Mouse (Mus musculus) ovary, postnatal 10 days (tissue): Measurements from ENCODE around the gene Nt5dc3.

Source experiments
- DNase-seq: peaks from one replicate; pipeline ENCODE4 v3.0.0; 2022; ENCODE audit warnings: low spot score

The Nt5dc3 gene

DNA sequence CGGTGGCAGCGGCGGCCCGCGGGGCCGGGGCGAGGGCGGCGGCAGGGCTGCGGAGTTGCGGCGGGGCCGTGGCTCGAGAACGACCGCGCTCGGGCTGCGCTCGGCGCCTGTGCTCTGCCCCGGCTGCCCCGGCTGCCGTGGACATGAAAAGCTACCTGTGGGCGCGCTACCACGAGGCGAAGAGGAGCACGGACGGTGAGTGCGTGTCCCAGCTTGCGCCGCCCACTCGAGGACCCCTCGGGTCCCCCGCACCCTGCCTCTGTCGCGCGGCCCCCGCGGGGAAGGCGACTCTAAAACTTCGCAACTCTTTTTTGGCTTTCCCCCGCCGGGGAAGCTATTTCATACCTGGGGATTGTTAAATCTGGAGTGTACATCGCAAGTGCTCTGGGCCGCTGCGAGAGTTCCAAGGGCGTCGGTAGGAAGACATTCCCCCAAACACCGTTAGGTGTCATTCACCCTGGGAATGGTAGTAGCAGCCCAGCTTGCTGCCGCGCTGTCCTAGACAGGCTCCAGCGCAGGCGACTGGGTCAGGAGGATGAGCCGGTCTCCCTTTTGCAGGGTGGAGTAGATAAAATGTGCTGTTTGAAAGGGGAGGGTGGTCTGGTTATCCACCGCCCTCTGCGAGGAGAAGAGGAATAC, 431 bp downstream of the Nt5dc3 start:
- no peak for DNase-seq

- DNase-seq, result no peak
Measured at GRCm38 (mm10) chr10:86779816-86780500, 1.2 kb downstream of the Nt5dc3 start.

- no peak for DNase-seq
Measured at GRCm38 (mm10) chr10:86781641-86782040, 2.8 kb downstream of the Nt5dc3 start.

GRCm38 (mm10) chr10:86782656-86783055, 3.9 kb downstream of the Nt5dc3 start:
- no peak for DNase-seq

DNA sequence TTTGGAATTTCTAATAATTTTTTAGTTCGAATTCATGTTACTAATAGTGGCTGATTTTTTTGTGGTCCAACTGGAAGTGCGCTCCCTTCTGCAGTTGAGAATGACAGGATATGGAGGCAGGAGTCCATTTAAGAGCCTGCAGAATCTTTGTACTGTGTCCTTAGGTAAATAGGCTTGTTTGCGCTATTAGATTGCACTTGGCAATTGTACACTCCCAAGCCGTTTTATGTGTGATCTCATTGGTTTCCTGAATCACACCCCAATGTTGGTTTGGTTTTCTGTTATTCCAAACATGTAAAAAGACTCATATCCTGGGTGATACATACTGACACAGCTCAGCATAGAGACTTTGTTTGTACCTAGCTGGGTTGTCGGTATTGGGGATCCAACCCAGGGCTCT, 4.8 kb downstream of the Nt5dc3 start:
- DNase-seq, result no peak

DNA sequence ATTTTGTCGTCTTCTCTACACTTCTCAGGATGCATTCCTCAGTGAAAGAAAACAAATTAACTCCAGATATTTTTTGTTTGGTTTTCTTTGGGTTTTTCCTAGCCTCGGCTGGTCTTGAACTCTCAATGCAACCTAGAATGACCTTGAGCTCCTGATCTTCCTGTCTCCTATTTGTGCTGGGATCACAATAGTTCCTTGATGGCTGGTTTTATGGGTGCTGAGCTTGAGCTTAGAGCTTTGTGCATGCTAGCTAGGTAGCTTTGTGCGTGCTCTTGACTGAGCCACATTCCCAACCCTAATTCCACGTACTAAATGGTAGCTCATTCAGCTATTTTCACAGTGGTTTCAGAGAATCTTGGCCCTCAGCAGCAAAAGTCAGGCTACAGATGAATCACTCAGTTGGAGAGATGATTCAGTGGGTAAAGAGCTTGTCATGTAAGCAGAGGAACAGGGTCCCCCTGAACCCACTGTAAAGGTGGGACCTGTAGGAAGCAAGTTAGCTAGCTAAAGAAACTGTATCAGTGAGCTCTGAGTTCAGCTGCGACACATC, 5.4 kb downstream of the Nt5dc3 start:
- no peak for DNase-seq

- DNase-seq, result no peak
Measured at GRCm38 (mm10) chr10:86785396-86785795, 6.6 kb downstream of the Nt5dc3 start.

- DNase-seq, result no peak
Measured at GRCm38 (mm10) chr10:86786083-86786482, 7.3 kb downstream of the Nt5dc3 start.

- no peak for DNase-seq
Measured at GRCm38 (mm10) chr10:86788193-86788592, 9.4 kb downstream of the Nt5dc3 start.

DNA sequence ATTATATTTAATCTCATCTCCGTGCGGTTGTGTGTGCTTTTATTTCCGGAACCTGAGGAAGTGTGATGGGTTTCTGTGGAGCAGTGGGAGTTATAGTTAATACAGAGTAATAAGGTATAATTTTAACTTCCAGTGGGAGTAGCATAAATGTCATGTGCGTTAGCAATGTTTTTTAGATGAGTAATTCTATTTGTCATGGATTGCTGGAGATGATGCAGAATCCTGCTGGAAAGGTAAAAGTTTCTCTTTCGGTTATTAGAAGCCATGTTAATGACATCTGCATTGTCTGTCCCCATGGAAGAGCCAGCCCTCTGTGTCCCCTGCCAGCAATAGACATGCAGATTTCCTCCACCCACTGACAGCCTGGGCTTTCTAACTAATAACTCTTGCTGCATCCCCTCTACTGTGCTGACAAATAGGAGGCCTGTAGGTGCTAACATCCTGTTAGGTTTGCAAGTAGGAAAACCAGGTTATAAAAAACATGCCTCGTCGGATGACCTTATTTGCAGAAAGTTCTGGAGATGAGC, 10.4 kb downstream of the Nt5dc3 start:
- no peak for DNase-seq

DNA sequence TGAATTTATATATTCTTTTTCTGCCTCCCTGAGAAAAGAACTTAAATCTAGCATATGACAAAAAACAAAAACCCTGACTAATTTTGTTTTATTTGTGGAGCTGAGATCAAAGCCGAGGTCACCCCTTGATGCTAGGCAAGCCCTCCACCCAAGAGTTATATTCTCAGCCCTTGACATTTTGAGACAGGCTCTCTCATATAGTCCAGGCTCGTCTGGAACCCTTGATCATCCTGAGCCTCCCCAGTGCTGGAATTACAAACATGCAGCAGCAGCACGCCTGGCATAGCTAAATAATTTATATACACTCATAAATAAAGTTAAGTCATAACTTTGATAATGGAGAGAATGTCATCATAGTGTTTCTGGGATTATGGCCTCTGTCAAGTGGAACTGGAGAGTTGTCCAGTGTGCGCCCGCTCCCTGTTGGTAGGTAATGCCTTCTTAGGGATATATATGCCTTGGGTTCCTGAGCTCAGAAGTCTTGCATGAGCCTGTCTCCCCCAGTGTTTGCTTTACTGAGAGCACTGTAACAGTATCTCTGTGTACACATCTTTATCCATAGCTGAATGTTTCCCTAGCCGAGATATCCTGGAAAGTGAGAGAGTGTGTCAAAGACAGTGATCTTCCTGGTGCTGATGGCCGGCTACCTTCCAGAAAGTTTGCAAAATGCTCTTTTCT, 12.8 kb downstream of the Nt5dc3 start:
- no peak for DNase-seq

GRCm38 (mm10) chr10:86793509-86793951, 14.7 kb downstream of the Nt5dc3 start:
- no peak for DNase-seq

GRCm38 (mm10) chr10:86794196-86794595, 15.4 kb downstream of the Nt5dc3 start:
- DNase-seq, result no peak

GRCm38 (mm10) chr10:86794794-86795535, 16.2 kb downstream of the Nt5dc3 start:
- no peak for DNase-seq

DNA sequence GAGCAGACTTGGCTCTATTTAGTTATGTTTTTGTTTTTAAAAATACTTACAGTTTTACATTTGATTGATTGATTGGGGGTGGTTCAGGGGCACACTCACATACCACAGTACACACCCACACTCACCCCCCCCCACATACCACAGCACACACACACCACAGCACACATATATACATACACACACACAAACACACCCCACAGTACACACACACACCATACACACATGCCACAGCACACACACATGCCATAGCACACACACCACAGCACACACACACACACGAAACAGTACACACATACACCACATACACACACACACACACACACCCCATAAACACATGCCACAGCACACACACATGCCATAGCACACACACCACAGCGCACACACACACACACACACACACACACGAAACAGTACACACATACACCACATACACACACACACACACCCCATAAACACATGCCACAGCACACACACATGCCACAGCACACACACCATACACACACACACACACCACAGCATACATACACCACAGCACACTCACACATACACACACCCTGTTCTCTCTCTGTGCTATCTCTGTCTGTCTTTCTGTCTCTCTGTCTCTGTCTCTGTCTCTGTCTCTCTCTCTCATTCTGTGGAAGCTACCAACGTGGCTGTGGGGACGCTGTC, 17.4 kb downstream of the Nt5dc3 start:
- DNase-seq, result no peak

GRCm38 (mm10) chr10:86807362-86807761, 28.6 kb downstream of the Nt5dc3 start:
- no peak for DNase-seq

DNA sequence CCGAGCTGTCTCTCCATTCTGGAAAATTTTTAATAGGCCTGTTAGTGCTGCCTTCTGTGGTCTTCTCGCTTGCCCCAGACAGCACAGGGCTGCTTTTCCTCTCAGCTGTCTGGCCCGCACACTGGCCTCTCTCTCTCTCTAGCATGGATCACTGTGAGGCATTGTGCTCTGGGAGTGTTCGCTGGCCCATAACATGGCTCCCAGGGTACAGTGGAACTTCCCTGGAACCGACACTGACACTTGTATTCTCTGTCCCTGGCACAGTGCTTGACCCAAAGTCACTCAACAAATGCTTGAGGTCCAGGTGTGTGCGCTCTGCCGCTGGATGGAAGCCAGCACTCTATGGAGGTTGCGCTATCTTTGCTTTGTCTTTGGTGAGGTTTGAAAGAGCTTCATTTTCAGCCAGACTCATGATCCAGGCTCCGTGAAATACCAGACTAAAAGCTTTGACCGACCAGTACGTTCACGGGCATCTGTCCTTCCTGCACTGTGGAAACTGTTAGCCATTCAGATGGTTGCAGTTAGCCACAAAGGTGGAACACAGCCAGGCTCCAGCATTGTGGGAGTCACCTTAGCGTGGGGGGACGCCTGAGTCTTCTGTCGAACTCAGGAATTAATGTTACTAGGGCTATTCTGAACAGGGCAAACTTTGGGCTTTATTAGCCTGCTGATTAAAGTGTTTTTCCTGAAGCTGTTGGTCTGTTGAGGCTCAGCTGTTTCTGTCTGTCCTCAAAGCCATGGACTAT, 29.4 kb downstream of the Nt5dc3 start:
- DNase-seq, result no peak

- DNase-seq, result no peak
Measured at GRCm38 (mm10) chr10:86810000-86810399, 31.2 kb downstream of the Nt5dc3 start.

- no peak for DNase-seq
Measured at GRCm38 (mm10) chr10:86810612-86811011, 31.8 kb downstream of the Nt5dc3 start.

DNA sequence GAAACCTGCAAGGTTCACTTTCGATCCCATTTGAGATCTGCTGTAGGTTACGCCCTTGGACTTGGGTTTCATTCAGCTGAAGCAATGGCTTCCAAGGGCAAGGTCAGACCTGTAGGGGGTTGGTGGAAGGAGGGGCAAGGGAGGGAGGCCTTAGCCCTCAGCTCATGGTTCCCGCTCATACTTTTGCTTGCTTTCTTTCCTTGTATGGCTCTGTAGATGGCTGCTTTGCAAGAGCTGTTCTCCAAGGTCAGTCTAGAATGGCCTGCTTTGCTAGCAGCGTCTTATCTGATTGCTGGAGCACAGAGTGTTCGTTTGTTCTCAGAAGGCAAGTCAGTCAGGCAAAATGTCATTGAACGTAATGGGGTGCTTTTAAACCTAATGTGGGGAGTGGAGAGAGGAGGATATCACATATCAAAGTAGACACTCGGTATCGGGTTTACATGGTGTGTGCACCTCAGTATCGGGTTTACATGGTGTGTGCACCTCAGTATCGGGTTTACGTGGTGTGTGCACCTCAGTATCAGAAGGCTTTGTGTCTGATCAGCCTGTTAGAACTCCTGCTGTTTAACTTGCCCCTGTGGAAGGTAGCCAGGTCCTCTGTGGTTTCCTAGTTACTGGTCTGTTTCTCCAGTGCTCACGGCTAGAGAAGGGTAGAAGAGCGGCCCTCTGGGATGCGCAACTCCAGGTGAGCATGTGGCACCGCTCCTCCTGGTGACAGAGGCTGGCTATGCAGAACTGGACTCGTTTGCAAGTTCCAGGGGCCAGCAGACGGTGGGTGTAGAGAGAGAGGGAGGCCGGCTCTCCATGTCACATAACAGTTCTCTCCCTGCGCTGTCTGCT, 35.7 kb downstream of the Nt5dc3 start:
- DNase-seq, result no peak
